Mouse (Mus musculus): ENCODE measurements at regions not wholly inside any gene's neighbourhood (a gene's known extent, or its start where the extent isn't known, plus 50 kb on each side); places are given as distances from the start of the nearest gene placed in this dataset.

- Histone ChIP-seq H3K4me3 (replicated peaks; ENCODE audit: low read depth, low read length) (no peak overlapping the region), H3K9ac (ENCODE audit: low read depth, low read length) (no peak overlapping the region), H3K27ac (no peak overlapping the region), H3K4me2 (ENCODE audit: low read length) (no peak overlapping the region), H3K4me1 (replicated peaks; ENCODE audit: insufficient read depth, low read length) (no peaks in the 10 kb centered on the region), H3K27me3 (ENCODE audit: insufficient read depth, low read length) (no peaks in the 10 kb centered on the region), H3K9me3 (replicated peaks; ENCODE audit: low read length) (no peaks in the 10 kb centered on the region), H3K36me3 (ENCODE audit: insufficient read depth, low read length) (no peaks in the 10 kb centered on the region)
- TF ChIP-seq CTCF (IDR thresholded peaks at IDR 0.05; ENCODE audit: low read depth), result no peak
- DNase-seq (ENCODE audit: low spot score), result no peak
- no peak for ATAC-seq (replicated peaks; ENCODE audit: low FRiP score, low read depth)
- 78% methylated on average over 8 of the region's 8 CpGs for WGBS
Observed at GRCm38 (mm10) chr3:149437763-149438162, 447.4 kb upstream of the Adgrl2 start.

DNA sequence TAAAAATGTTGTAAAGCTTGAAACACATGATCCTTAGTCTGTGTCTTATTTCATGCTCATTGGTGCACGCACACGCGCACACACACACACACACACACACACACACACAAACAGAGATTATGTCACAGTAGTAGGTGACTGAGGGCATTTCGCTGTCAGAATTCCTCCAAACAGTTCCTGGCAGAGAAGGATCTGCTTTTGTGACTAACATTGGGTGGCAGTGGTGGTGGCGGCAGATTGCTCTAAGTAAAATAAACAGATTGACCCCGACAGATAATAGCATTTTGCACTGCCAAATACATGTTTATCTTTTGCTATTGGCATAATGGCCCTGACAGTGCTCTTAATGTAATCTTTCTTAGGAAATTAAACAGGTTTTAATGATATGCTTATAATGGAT is 446.6 kb upstream of the Adgrl2 start:
- DNase-seq (ENCODE audit: low spot score) (no peak), ATAC-seq (replicated peaks; ENCODE audit: low FRiP score, low read depth) (no peak)
- H3K4me1 ChIP-seq (replicated peaks; ENCODE audit: insufficient read depth, low read length), result no peaks in the 10 kb centered on the region
- no peaks in the 10 kb centered on the region for H3K9me3 ChIP-seq (replicated peaks; ENCODE audit: low read length)
- no peak overlapping the region for H3K4me3 ChIP-seq (replicated peaks; ENCODE audit: low read depth, low read length)
- TF ChIP-seq CTCF (IDR thresholded peaks at IDR 0.05; ENCODE audit: low read depth), result no peak
- WGBS, result 88% methylated on average over 6 of the region's 6 CpGs
- no peak overlapping the region for H3K27ac ChIP-seq
- no peaks in the 10 kb centered on the region for H3K27me3 ChIP-seq (ENCODE audit: insufficient read depth, low read length)
- no peak overlapping the region for H3K4me2 ChIP-seq (ENCODE audit: low read length)
- no peaks in the 10 kb centered on the region for H3K36me3 ChIP-seq (ENCODE audit: insufficient read depth, low read length)
- H3K9ac ChIP-seq (ENCODE audit: low read depth, low read length), result no peak overlapping the region

DNA sequence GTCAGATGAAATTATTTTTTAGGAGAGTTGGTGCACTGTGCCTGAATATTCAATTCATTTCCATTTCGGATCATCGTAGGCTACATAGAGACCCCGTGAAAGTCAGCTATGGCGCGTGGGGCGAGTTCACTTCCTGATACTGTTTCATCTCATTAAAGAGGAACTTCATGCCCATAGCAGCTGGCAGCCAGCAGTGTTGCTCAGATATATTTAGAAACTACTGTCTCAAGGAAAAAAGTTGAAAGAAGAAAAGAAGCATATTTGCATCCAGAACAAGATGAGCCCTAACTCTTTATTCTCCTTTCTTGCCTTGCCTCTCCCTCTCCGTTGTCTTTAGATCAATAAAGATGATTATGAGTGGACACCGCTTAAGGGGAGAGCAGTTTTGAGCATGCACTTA is 446.1 kb upstream of the Adgrl2 start:
- Histone ChIP-seq H3K36me3 (ENCODE audit: insufficient read depth, low read length) (no peaks in the 10 kb centered on the region), H3K9ac (ENCODE audit: low read depth, low read length) (no peak overlapping the region), H3K27ac (no peak overlapping the region), H3K27me3 (ENCODE audit: insufficient read depth, low read length) (no peaks in the 10 kb centered on the region), H3K4me1 (replicated peaks; ENCODE audit: insufficient read depth, low read length) (no peaks in the 10 kb centered on the region), H3K9me3 (replicated peaks; ENCODE audit: low read length) (no peaks in the 10 kb centered on the region), H3K4me3 (replicated peaks; ENCODE audit: low read depth, low read length) (no peak overlapping the region), H3K4me2 (ENCODE audit: low read length) (no peak overlapping the region)
- TF ChIP-seq CTCF (IDR thresholded peaks at IDR 0.05; ENCODE audit: low read depth), result no peak
- ATAC-seq (replicated peaks; ENCODE audit: low FRiP score, low read depth) (no peak), DNase-seq (ENCODE audit: low spot score) (no peak)
- 87% methylated on average over 8 of the region's 8 CpGs for WGBS

GRCm38 (mm10) chr3:149431795-149432194 is 441.4 kb upstream of the Adgrl2 start:
- ATAC-seq (replicated peaks; ENCODE audit: low FRiP score, low read depth) (no peak), DNase-seq (ENCODE audit: low spot score) (no peak)
- H3K4me3 ChIP-seq (replicated peaks; ENCODE audit: low read depth, low read length), result no peak overlapping the region
- no peaks in the 10 kb centered on the region for H3K36me3 ChIP-seq (ENCODE audit: insufficient read depth, low read length)
- H3K27me3 ChIP-seq (ENCODE audit: insufficient read depth, low read length), result no peaks in the 10 kb centered on the region
- no peak for TF ChIP-seq CTCF (IDR thresholded peaks at IDR 0.05; ENCODE audit: low read depth)
- WGBS, result 94% methylated on average over 10 of the region's 10 CpGs
- no peak overlapping the region for H3K27ac ChIP-seq
- H3K4me1 ChIP-seq (replicated peaks; ENCODE audit: insufficient read depth, low read length), result no peaks in the 10 kb centered on the region
- no peak overlapping the region for H3K4me2 ChIP-seq (ENCODE audit: low read length)
- no peaks in the 10 kb centered on the region for H3K9me3 ChIP-seq (replicated peaks; ENCODE audit: low read length)
- H3K9ac ChIP-seq (ENCODE audit: low read depth, low read length), result no peak overlapping the region

- Histone ChIP-seq H3K4me3 (replicated peaks; ENCODE audit: low read depth, low read length) (no peak overlapping the region), H3K27me3 (ENCODE audit: insufficient read depth, low read length) (no peaks in the 10 kb centered on the region), H3K9ac (ENCODE audit: low read depth, low read length) (no peak overlapping the region), H3K4me2 (ENCODE audit: low read length) (no peak overlapping the region), H3K27ac (no peak overlapping the region), H3K9me3 (replicated peaks; ENCODE audit: low read length) (no peaks in the 10 kb centered on the region), H3K4me1 (replicated peaks; ENCODE audit: insufficient read depth, low read length) (no peaks in the 10 kb centered on the region), H3K36me3 (ENCODE audit: insufficient read depth, low read length) (no peaks in the 10 kb centered on the region)
- ATAC-seq (replicated peaks; ENCODE audit: low FRiP score, low read depth), result no peak
- TF ChIP-seq CTCF (IDR thresholded peaks at IDR 0.05; ENCODE audit: low read depth), result no peak
- no peak for DNase-seq (ENCODE audit: low spot score)
- WGBS, result 76% methylated on average over 18 of the region's 18 CpGs
Observed at GRCm38 (mm10) chr3:149426023-149426759, 435.8 kb upstream of the Adgrl2 start.

DNA sequence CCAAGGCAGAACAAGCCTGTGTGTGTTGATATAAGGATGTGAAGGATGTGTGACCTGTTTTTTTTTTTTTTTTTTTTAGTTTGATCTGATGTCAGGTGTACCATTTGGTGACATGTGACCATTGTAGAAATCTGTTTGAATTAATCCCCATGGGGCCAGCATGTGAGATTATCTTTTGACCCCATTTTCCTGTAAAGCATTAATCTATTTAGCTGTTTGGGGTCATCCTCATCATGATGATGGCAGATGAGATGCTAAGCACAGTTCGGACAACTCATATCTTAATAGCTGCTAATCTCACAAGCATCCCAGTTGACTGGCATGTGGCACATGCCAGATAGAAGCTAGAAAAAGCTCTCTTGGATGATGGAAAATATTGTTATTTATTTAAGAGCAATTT is 434.0 kb upstream of the Adgrl2 start:
- Histone ChIP-seq H3K27ac (no peak overlapping the region), H3K36me3 (ENCODE audit: insufficient read depth, low read length) (no peaks in the 10 kb centered on the region), H3K27me3 (ENCODE audit: insufficient read depth, low read length) (no peaks in the 10 kb centered on the region), H3K9me3 (replicated peaks; ENCODE audit: low read length) (no peaks in the 10 kb centered on the region), H3K4me2 (ENCODE audit: low read length) (no peak overlapping the region), H3K4me3 (replicated peaks; ENCODE audit: low read depth, low read length) (no peak overlapping the region), H3K4me1 (replicated peaks; ENCODE audit: insufficient read depth, low read length) (no peaks in the 10 kb centered on the region), H3K9ac (ENCODE audit: low read depth, low read length) (no peak overlapping the region)
- 90% methylated on average over 1 of the region's 1 CpGs for WGBS
- TF ChIP-seq CTCF (IDR thresholded peaks at IDR 0.05; ENCODE audit: low read depth), result no peak
- DNase-seq (ENCODE audit: low spot score) (no peak), ATAC-seq (replicated peaks; ENCODE audit: low FRiP score, low read depth) (no peak)

- Histone ChIP-seq H3K4me1 (replicated peaks; ENCODE audit: insufficient read depth, low read length) (no peaks in the 10 kb centered on the region), H3K4me3 (replicated peaks; ENCODE audit: low read depth, low read length) (no peak overlapping the region), H3K27me3 (ENCODE audit: insufficient read depth, low read length) (no peaks in the 10 kb centered on the region), H3K9me3 (replicated peaks; ENCODE audit: low read length) (no peaks in the 10 kb centered on the region), H3K27ac (no peak overlapping the region), H3K9ac (ENCODE audit: low read depth, low read length) (no peak overlapping the region), H3K4me2 (ENCODE audit: low read length) (no peak overlapping the region), H3K36me3 (ENCODE audit: insufficient read depth, low read length) (no peaks in the 10 kb centered on the region)
- 63% methylated on average over 9 of the region's 9 CpGs for WGBS
- ATAC-seq (replicated peaks; ENCODE audit: low FRiP score, low read depth), result no peak
- DNase-seq (ENCODE audit: low spot score), result no peak
- TF ChIP-seq CTCF (IDR thresholded peaks at IDR 0.05; ENCODE audit: low read depth), result peak; percentile 24; the same call in 1 of the 2 replicates
Observed at GRCm38 (mm10) chr3:149423491-149423890, 433.1 kb upstream of the Adgrl2 start.

All from kidney, postnatal 0 days (tissue).